Mouse (Mus musculus) gastrocnemius, adult 2 months (tissue): Measurements from ENCODE around the gene Arap1. TPM values are rescaled to one million over a fixed set of nuclear protein-coding genes. Genes with fewer than 3 reads are reported as not detected.

ENCODE experiments used
- DNase-seq: peaks from one replicate; pipeline ENCODE4 v3.0.0; 2022
- H3K27ac ChIP-seq: fragments of 200-600 bp; 2 replicates; pipeline ENCODE4 v1.8.1; 2022; ENCODE audit warnings: mild to moderate bottlenecking
- H3K4me3 ChIP-seq: fragments of 200-600 bp; 2 replicates; pipeline ENCODE4 v1.8.1; 2022; ENCODE audit warnings: mild to moderate bottlenecking, moderate library complexity
- CTCF ChIP-seq: fragments of 200-600 bp; IDR thresholded peaks from 2 replicates; pipeline ENCODE4 v1.8.1; 2022; ENCODE audit warnings: antibody characterized with exemption, mild to moderate bottlenecking, moderate library complexity
- intact Hi-C: fragments of 180-260 bp; cut with DNase I; formaldehyde crosslinking; loops from one replicate; pipeline ENCODE4 v1.15.1; 2025
- total RNA-seq, 2 experiments: library from RNA; stranded (reverse); gene quantifications; 2 replicates each; pipeline ENCODE4 v1.2.3; 2021

Gene Arap1
- total RNA-seq, 2 experiments from 2014 or later = 19.9 to 30.6 TPM

GRCm38 (mm10) chr7:101452669-101453068, 104.8 kb downstream of the Arap1 start:
- peak overlapping the region; percentile 69 for H3K4me3 ChIP-seq
- no peak for TF ChIP-seq CTCF
- peak overlapping the region; percentile 76 for H3K27ac ChIP-seq
- intact Hi-C loops = no loop called here
- no peak for DNase-seq

- peak overlapping the region; percentile 69 for H3K4me3 ChIP-seq
These were observed 105.4 kb downstream of the Arap1 start for GRCm38 (mm10) chr7:101453296-101453695.

GRCm38 (mm10) chr7:101453725-101454124, 105.9 kb downstream of the Arap1 start:
- TF ChIP-seq CTCF = no peak
- DNase-seq = peak; percentile 56
- H3K27ac ChIP-seq = peak overlapping the region; percentile 85
- peak overlapping the region; percentile 69 for H3K4me3 ChIP-seq
- intact Hi-C loops = no loop called here

More at GRCm38 (mm10) chr7:101453296-101453695, 105.4 kb downstream of the Arap1 start:
- DNase-seq = no peak
- H3K27ac ChIP-seq = peak overlapping the region; percentile 76
- intact Hi-C loops = no loop called here
- no peak for TF ChIP-seq CTCF

- intact Hi-C loops = no loop called here
- no peak for TF ChIP-seq CTCF
- DNase-seq = no peak
- Histone ChIP-seq H3K27ac (peak overlapping the region; percentile 85), H3K4me3 (peak overlapping the region; percentile 69)
These were observed 106.6 kb downstream of the Arap1 start for GRCm38 (mm10) chr7:101454479-101454878.

GRCm38 (mm10) chr7:101455141-101455540, 107.3 kb downstream of the Arap1 start:
- intact Hi-C loops = no loop called here
- DNase-seq = no peak
- peak overlapping the region; percentile 69 for H3K4me3 ChIP-seq
- H3K27ac ChIP-seq = peak overlapping the region; percentile 85
- TF ChIP-seq CTCF = no peak

- no peak for TF ChIP-seq CTCF
- no peak for DNase-seq
- Histone ChIP-seq H3K4me3 (peak overlapping the region; percentile 69), H3K27ac (peak overlapping the region; percentile 85)
- intact Hi-C loops = no loop called here
These were observed 108.5 kb downstream of the Arap1 start for GRCm38 (mm10) chr7:101456318-101456717.

- Histone ChIP-seq H3K27ac (peak overlapping the region; percentile 85), H3K4me3 (peak overlapping the region; percentile 69)
- intact Hi-C loops = no loop called here
- DNase-seq = no peak
- no peak for TF ChIP-seq CTCF
These were observed 108.9 kb downstream of the Arap1 start for GRCm38 (mm10) chr7:101456789-101457188.

- Histone ChIP-seq H3K27ac (peak overlapping the region; percentile 85), H3K4me3 (peak overlapping the region; percentile 69)
- DNase-seq = no peak
- intact Hi-C loops = no loop called here
- no peak for TF ChIP-seq CTCF
These were observed 109.4 kb downstream of the Arap1 start for GRCm38 (mm10) chr7:101457283-101457682.

- intact Hi-C loops = no loop called here
- TF ChIP-seq CTCF = no peak
- no peak for DNase-seq
- Histone ChIP-seq H3K27ac (peak overlapping the region; percentile 85), H3K4me3 (peak overlapping the region; percentile 69)
These were observed 109.9 kb downstream of the Arap1 start for GRCm38 (mm10) chr7:101457801-101458200.

- Histone ChIP-seq H3K4me3 (peak overlapping the region; percentile 69), H3K27ac (peak overlapping the region; percentile 85)
- TF ChIP-seq CTCF = no peak
- intact Hi-C loops = no loop called here
- DNase-seq = no peak
These were observed 110.5 kb downstream of the Arap1 start for GRCm38 (mm10) chr7:101458278-101458781.

- intact Hi-C loops = no loop called here
- Histone ChIP-seq H3K4me3 (0 out of 2 replicates have a peak overlapping the region, but pooled peaks have one; percentile 13), H3K27ac (peak overlapping the region; percentile 85)
- TF ChIP-seq CTCF = no peak
- DNase-seq = no peak
These were observed 111.5 kb downstream of the Arap1 start for GRCm38 (mm10) chr7:101459305-101459813.

GRCm38 (mm10) chr7:101459923-101460607, 112.2 kb downstream of the Arap1 start:
- no peak for TF ChIP-seq CTCF
- intact Hi-C loops = loop anchor here (2.0 kb wide), 1 partner anchor 23 kb away; no protein-coding TSS in a partner anchor
- H3K4me3 ChIP-seq = peak overlapping the region; percentile 67

GRCm38 (mm10) chr7:101460608-101460957, 112.7 kb downstream of the Arap1 start:
- no peak for TF ChIP-seq CTCF
- intact Hi-C loops = loop anchor here (2.0 kb wide), 1 partner anchor 22 kb away; no protein-coding TSS in a partner anchor
- Histone ChIP-seq H3K27ac (peak overlapping the region; percentile 85), H3K4me3 (peak overlapping the region; percentile 67)
- peak; percentile 90 for DNase-seq

More at GRCm38 (mm10) chr7:101459923-101460607, 112.2 kb downstream of the Arap1 start:
- no peak for DNase-seq
- H3K27ac ChIP-seq = peak overlapping the region; percentile 85
